In the genomic region with DNA sequence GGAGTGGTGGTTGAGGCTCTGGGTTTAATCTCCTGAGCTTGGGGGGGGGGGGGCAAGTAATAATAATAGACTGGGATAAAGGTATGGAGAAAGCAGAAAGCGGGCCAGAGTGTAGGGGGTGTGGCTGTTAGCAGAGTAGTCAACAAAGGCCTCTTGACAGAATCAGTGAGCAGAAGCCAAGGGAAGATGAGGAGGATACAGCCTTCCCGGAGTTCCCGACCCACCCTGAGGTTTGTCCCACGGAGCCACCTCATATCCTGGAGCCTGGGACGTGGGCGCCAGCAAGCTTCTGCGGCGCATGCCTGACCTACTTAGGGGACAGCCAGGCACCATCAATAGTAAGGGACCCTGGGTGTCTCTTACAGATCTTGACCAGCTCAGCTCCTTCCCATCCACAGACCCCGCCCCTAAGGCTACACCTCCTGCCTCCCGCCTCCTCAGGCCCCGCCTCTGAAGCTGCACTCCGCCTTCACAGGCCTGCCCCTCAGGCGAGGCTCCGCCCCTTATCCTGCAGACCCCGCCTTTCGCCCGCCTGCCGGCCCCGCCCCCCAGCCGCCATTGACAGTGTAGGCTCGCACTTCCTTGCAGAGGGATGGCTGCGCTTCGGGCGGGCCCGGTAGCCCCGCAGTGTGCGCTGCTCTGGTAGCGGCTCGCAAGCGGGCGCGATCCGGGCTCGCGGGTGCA, we compare ENCODE assay signal across 8 mouse cellular contexts. TPM values are rescaled to one million over a fixed set of nuclear protein-coding genes. Genes with fewer than 3 reads are reported as not detected.
DNase-seq lines count a peak whose midpoint lies in the region; ATAC-seq lines count a peak whose summit lies in the region.

Gene Klhl36 (plus strand): TSS at position 561 of the 684 bp plus-strand sequence.

- H3K4me2 ChIP-seq in forebrain, embryonic 14.5 days (ENCODE audit: low read length) = peak within 1 kb of the TSS; percentile 87
- peak within 1 kb of the TSS; percentile 70 for H3K4me2 ChIP-seq in neural tube, embryonic 15.5 days

- no peak within 1 kb of the TSS for H3K27ac ChIP-seq in forebrain, embryonic 14.5 days (ENCODE audit: low read depth, low read length)
- peak within 1 kb of the TSS; percentile 70 for H3K27ac ChIP-seq in neural tube, embryonic 15.5 days (replicated peaks)

- H3K27me3 ChIP-seq in forebrain, embryonic 14.5 days (replicated peaks; ENCODE audit: control insufficient read depth, insufficient read depth, low read length) = no peaks in the 10 kb centered on the region
- no peaks in the 10 kb centered on the region for H3K27me3 ChIP-seq in neural tube, embryonic 15.5 days (replicated peaks)

- H3K9ac ChIP-seq in forebrain, embryonic 14.5 days (ENCODE audit: low read length) = peak within 1 kb of the TSS; percentile 80
- peak within 1 kb of the TSS; percentile 78 for H3K9ac ChIP-seq in neural tube, embryonic 15.5 days (replicated peaks)

- peak; percentile 97 for ATAC-seq in forebrain, embryonic 14.5 days
- ATAC-seq in neural tube, embryonic 15.5 days (ENCODE audit: low FRiP score) = peak; percentile 97

- intact Hi-C loops in heart, postnatal 14 days (cut with DNase I) = no loop called here

- peak; percentile 97 for DNase-seq in ES-CJ7 (ENCODE audit: low read depth, low spot score)
- DNase-seq in cerebellum, adult 11 months = peak; percentile 97
- DNase-seq in forebrain, embryonic 14.5 days (ENCODE audit: low spot score) = peak; percentile 94
- DNase-seq in heart, postnatal 14 days = peak; percentile 96 to 98
- peak; percentile 96 for DNase-seq in layer of hippocampus, adult 11-12 months (ENCODE audit: low spot score)
- peak; percentile 98 for DNase-seq in lung, adult 18-20 months
- peak; percentile 96 for DNase-seq in testis, postnatal 14 days (ENCODE audit: low spot score)

- peak within 1 kb of the TSS; percentile 72 for H3K4me3 ChIP-seq in forebrain, embryonic 14.5 days (ENCODE audit: low read depth, low read length)
- H3K4me3 ChIP-seq in neural tube, embryonic 15.5 days (replicated peaks) = peak within 1 kb of the TSS; percentile 76

- H3K36me3 ChIP-seq in forebrain, embryonic 14.5 days (ENCODE audit: control insufficient read depth, insufficient read depth, low read length) = no peaks in the 10 kb centered on the region
- H3K36me3 ChIP-seq in neural tube, embryonic 15.5 days = peaks cover 4% of the 10 kb centered on the region; the same call in 1 of the 2 replicates

- H3K4me1 ChIP-seq in forebrain, embryonic 14.5 days (ENCODE audit: control insufficient read depth, insufficient read depth, low read length) = peaks cover 5% of the 10 kb centered on the region; the same call in 1 of the 2 replicates
- peaks cover 18% of the 10 kb centered on the region for H3K4me1 ChIP-seq in neural tube, embryonic 15.5 days

- WGBS in forebrain, embryonic 14.5 days = under 1% methylated on average over 35 of the region's 35 CpGs
- under 1% methylated on average over 35 of the region's 35 CpGs for WGBS in neural tube, embryonic 15.5 days

- H3K9me3 ChIP-seq in forebrain, embryonic 14.5 days (replicated peaks; ENCODE audit: control insufficient read depth, low read length) = no peaks in the 10 kb centered on the region
- H3K9me3 ChIP-seq in neural tube, embryonic 15.5 days (replicated peaks) = no peaks in the 10 kb centered on the region

RNA-seq across cellular contexts. Expression of gene Klhl36, which starts in this region (rescaled TPM):
- 11.9 and 12.5 TPM in 2 replicates for polyA plus RNA-seq in forebrain, embryonic 14.5 days (2014; fragmentation: Nextera tagmentation; extraction: Ambion mirVana)
- 1 to 10 TPM; 3.7 TPM for total RNA-seq in heart, postnatal 14 days (2021)
- polyA plus RNA-seq in neural tube, embryonic 15.5 days (2015; fragmentation: Nextera tagmentation; extraction: Ambion mirVana) = 16.5 and 17.4 TPM in 2 replicates
